Mouse (Mus musculus) ES-Bruce4 (cell line): ENCODE data around the gene Hdac4. TPM values are rescaled to one million over a fixed set of nuclear protein-coding genes. Genes with fewer than 3 reads are reported as not detected.

Experiments used
- H3K27ac ChIP-seq: 2 replicates; pipeline ENCODE4 v1.5.1; 2012; ENCODE audit warnings: low read length, inconsistent platforms; ENCODE audit not compliant: insufficient read depth
- H3K27me3 ChIP-seq: 2 replicates; pipeline ENCODE4 v1.6.1; 2012; ENCODE audit warnings: mild to moderate bottlenecking, low read length, inconsistent platforms; ENCODE audit not compliant: control insufficient read depth, poor library complexity, insufficient read depth, severe bottlenecking
- H3K36me3 ChIP-seq: 2 replicates; pipeline ENCODE4 v1.6.1; 2012; ENCODE audit warnings: inconsistent platforms, mild to moderate bottlenecking, low read length, moderate library complexity; ENCODE audit not compliant: control insufficient read depth, poor library complexity, insufficient read depth, severe bottlenecking
- H3K4me1 ChIP-seq: one replicate; pipeline ENCODE4 v1.8.1; 2011; ENCODE audit warnings: low read length; ENCODE audit not compliant: control insufficient read depth, insufficient read depth
- H3K4me3 ChIP-seq: 2 replicates; pipeline ENCODE4 v1.5.1; 2011; ENCODE audit warnings: low read depth, mild to moderate bottlenecking, low read length
- H3K9ac ChIP-seq: 2 replicates; pipeline ENCODE4 v1.6.1; 2012; ENCODE audit warnings: low read depth, mild to moderate bottlenecking, inconsistent platforms; ENCODE audit not compliant: poor library complexity, severe bottlenecking
- H3K9me3 ChIP-seq: replicated peaks from 2 replicates; pipeline ENCODE4 v1.6.1; 2012; ENCODE audit warnings: mild to moderate bottlenecking, low read length, inconsistent platforms; ENCODE audit not compliant: control insufficient read depth, poor library complexity, insufficient read depth, severe bottlenecking
- CTCF ChIP-seq: IDR thresholded peaks from one replicate; pipeline ENCODE4 v1.8.1; 2011; ENCODE audit warnings: low read depth, low read length
- EP300 ChIP-seq: IDR thresholded peaks from 2 replicates; pipeline ENCODE4 v1.6.1; 2011; ENCODE audit warnings: low read depth, low read length; ENCODE audit not compliant: insufficient read depth
- POLR2A ChIP-seq: IDR thresholded peaks from one replicate; pipeline ENCODE4 v1.8.1; 2011; ENCODE audit warnings: low read length; ENCODE audit not compliant: insufficient read depth
- polyA plus RNA-seq: library from polyadenylated mRNA; stranded (reverse); fragments of >200 nt; gene quantifications from 2 replicates; pipeline ENCODE4 v1.2.4, GENCODE M21; 2011; ENCODE audit warnings: low read depth; ENCODE audit not compliant: missing spikeins, insufficient read depth, insufficient read length

The Hdac4 gene
- polyA plus RNA-seq, 1 experiment: 27.5 TPM

GRCm38 (mm10) chr1:92216710-92217109 is 21.2 kb upstream of the Hdac4 start:
- Histone ChIP-seq H3K9ac (no peak overlapping the region), H3K27me3 (no peaks in the 10 kb centered on the region), H3K27ac (no peak overlapping the region), H3K36me3 (no peaks in the 10 kb centered on the region), H3K4me1 (no peaks in the 10 kb centered on the region), H3K4me3 (no peak overlapping the region), H3K9me3 (peaks cover 4% of the 10 kb centered on the region; the same call in 1 of the 2 replicates)
- no peak for TF ChIP-seq CTCF
- TF ChIP-seq EP300: no peak
- no peak for TF ChIP-seq POLR2A

GRCm38 (mm10) chr1:92215996-92216630 is 20.6 kb upstream of the Hdac4 start:
- TF ChIP-seq CTCF: no peak
- TF ChIP-seq POLR2A: no peak
- TF ChIP-seq EP300: no peak
- no peaks in the 10 kb centered on the region for H3K36me3 ChIP-seq
- no peak overlapping the region for H3K9ac ChIP-seq
- H3K9me3 ChIP-seq: peaks cover 4% of the 10 kb centered on the region; the same call in 1 of the 2 replicates
- H3K4me3 ChIP-seq: no peak overlapping the region
- no peaks in the 10 kb centered on the region for H3K27me3 ChIP-seq
- H3K27ac ChIP-seq: no peak overlapping the region
- H3K4me1 ChIP-seq: no peaks in the 10 kb centered on the region

DNA sequence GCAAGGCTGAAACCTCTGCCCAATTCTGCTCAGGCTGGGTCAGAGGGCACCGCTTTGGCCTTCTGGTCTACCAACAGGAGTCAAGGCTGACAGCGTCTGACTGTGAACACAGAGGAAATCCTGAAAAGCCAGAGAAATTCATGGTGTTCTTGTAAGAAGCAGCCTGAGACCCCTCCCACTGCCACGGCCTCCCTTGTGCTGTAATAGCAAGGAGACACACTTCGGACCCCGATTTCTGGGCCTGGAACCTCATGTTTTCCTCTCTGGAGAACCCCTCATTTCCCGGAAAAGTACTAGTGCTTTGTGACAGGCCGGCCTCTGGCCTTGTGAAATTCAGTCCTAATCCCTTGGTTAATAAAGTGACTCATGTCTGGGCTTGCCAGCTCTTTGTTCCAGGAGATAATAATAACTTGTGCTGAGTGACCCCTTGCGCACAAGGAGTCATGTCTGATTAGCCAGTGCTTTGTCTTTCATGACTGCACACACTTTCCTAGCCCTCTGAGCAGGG is 19.7 kb upstream of the Hdac4 start:
- Histone ChIP-seq H3K36me3 (no peaks in the 10 kb centered on the region), H3K4me1 (no peaks in the 10 kb centered on the region), H3K4me3 (no peak overlapping the region), H3K27me3 (no peaks in the 10 kb centered on the region), H3K9ac (no peak overlapping the region), H3K27ac (no peak overlapping the region), H3K9me3 (0 out of 2 replicates have a peak, but pooled peaks cover 2% of the 10 kb centered on the region)
- no peak for TF ChIP-seq CTCF
- no peak for TF ChIP-seq POLR2A
- no peak for TF ChIP-seq EP300

- Histone ChIP-seq H3K9me3 (no peaks in the 10 kb centered on the region), H3K4me1 (no peaks in the 10 kb centered on the region), H3K27ac (no peak overlapping the region), H3K4me3 (no peak overlapping the region), H3K9ac (no peak overlapping the region), H3K36me3 (no peaks in the 10 kb centered on the region), H3K27me3 (no peaks in the 10 kb centered on the region)
- TF ChIP-seq EP300 (no peak), CTCF (no peak), POLR2A (no peak)
Measured at GRCm38 (mm10) chr1:92212003-92212750, 16.7 kb upstream of the Hdac4 start.

GRCm38 (mm10) chr1:92202639-92203352 is 7.3 kb upstream of the Hdac4 start:
- Histone ChIP-seq H3K36me3 (no peaks in the 10 kb centered on the region), H3K4me3 (no peak overlapping the region), H3K9ac (no peak overlapping the region), H3K27me3 (no peaks in the 10 kb centered on the region), H3K4me1 (no peaks in the 10 kb centered on the region), H3K27ac (no peak overlapping the region), H3K9me3 (no peaks in the 10 kb centered on the region)
- no peak for TF ChIP-seq POLR2A
- no peak for TF ChIP-seq CTCF
- TF ChIP-seq EP300: no peak
